Mouse (Mus musculus) G1E (cell line): Measurements from ENCODE around the gene Dmd.

Source experiments
- CTCF ChIP-seq: IDR thresholded peaks from 2 replicates; pipeline ENCODE4 v1.5.1; 2012; ENCODE audit warnings: low read depth, low read length, inconsistent platforms, mixed read lengths
- GATA1 ChIP-seq: IDR thresholded peaks from 2 replicates; pipeline ENCODE4 v1.6.1; 2012; ENCODE audit warnings: borderline replicate concordance, low read length, inconsistent platforms, mixed read lengths
- GATA2 ChIP-seq: IDR thresholded peaks from 2 replicates; pipeline ENCODE4 v1.6.1; 2012; ENCODE audit warnings: low read depth, low read length, inconsistent platforms, borderline replicate concordance
- POLR2AphosphoS5 ChIP-seq: IDR thresholded peaks from 2 replicates; pipeline ENCODE4 v1.6.1; 2012; ENCODE audit warnings: low read depth, low read length, inconsistent platforms; ENCODE audit not compliant: insufficient replicate concordance
- TAL1 ChIP-seq: conservative IDR thresholded peaks from 2 replicates; pipeline ENCODE4 v1.6.1; 2012; ENCODE audit warnings: low read depth, low read length, inconsistent platforms, mixed read lengths

- TF ChIP-seq CTCF (no peak), GATA1 (no peak), POLR2AphosphoS5 (no peak), GATA2 (no peak), TAL1 (no peak)
Measured at GRCm38 (mm10) chrX:84873090-84873489, 1924.4 kb downstream of the Dmd start.
